Mouse (Mus musculus) midbrain, embryonic 14.5 days (tissue): ENCODE data around the gene Nos1. TPM values are rescaled to one million over a fixed set of nuclear protein-coding genes. Genes with fewer than 3 reads are reported as not detected.

Experiments
- ATAC-seq: fragments of 200-750 bp; cut with Nextera tagmentation; 2 replicates; pipeline ENCODE4 v1.8.0; 2017; ENCODE audit warnings: moderate number of reproducible peaks, moderate library complexity; ENCODE audit not compliant: low FRiP score, low TSS enrichment
- DNase-seq: peaks from one replicate; pipeline ENCODE4 v3.0.0-alpha.2; 2015
- H3K27ac ChIP-seq: fragments of 300-500 bp; sonication (generic); replicated peaks from 2 replicates; pipeline ENCODE4 v1.5.1; 2014; ENCODE audit warnings: mild to moderate bottlenecking, low read depth, low read length, moderate library complexity
- H3K27me3 ChIP-seq: fragments of 300-500 bp; sonication (generic); 2 replicates; pipeline ENCODE4 v1.6.1; 2014; ENCODE audit warnings: low read length, control low read depth, mixed read lengths; ENCODE audit not compliant: control insufficient read depth, insufficient read depth
- H3K36me3 ChIP-seq: fragments of 300-500 bp; sonication (generic); 2 replicates; pipeline ENCODE4 v1.6.1; 2014; ENCODE audit warnings: low read length, control low read depth; ENCODE audit not compliant: control insufficient read depth, insufficient read depth
- H3K4me1 ChIP-seq: fragments of 300-500 bp; sonication (generic); 2 replicates; pipeline ENCODE4 v1.6.1; 2014; ENCODE audit warnings: mild to moderate bottlenecking, antibody characterized with exemption, low read length, control low read depth; ENCODE audit not compliant: control insufficient read depth, insufficient read depth
- H3K4me2 ChIP-seq: fragments of 300-500 bp; sonication (generic); 2 replicates; pipeline ENCODE4 v1.6.1; 2014; ENCODE audit warnings: mild to moderate bottlenecking, low read length, moderate library complexity
- H3K4me3 ChIP-seq: fragments of 300-500 bp; sonication (generic); replicated peaks from 2 replicates; pipeline ENCODE4 v1.5.1; 2014; ENCODE audit warnings: low read depth, low read length
- H3K9ac ChIP-seq: fragments of 300-500 bp; sonication (generic); replicated peaks from 2 replicates; pipeline ENCODE4 v1.6.1; 2014; ENCODE audit warnings: mild to moderate bottlenecking, low read length, moderate library complexity
- H3K9me3 ChIP-seq: fragments of 300-500 bp; sonication (generic); 2 replicates; pipeline ENCODE4 v1.6.1; 2016; ENCODE audit warnings: low read length, control low read depth, mixed read lengths; ENCODE audit not compliant: control insufficient read depth
- WGBS: fragments of 180-500 bp; shearing (Covaris S2); extraction: QIAGEN DNeasy Blood & Tissue Kit; methylation state at CpG from one replicate; pipeline ENCODE4 v1.1.7; 2014; 5-methylcytosine and 5-hydroxymethylcytosine counted together
- polyA plus RNA-seq: library from polyadenylated mRNA; unstranded; fragments of >200 nt; fragmentation: Nextera tagmentation; extraction: Ambion mirVana; gene quantifications from 2 replicates; pipeline ENCODE4 v1.2.1, GENCODE M21; 2014

Nos1 gene
- polyA plus RNA-seq, 1 experiment from 2014 or later: 2.5 TPM

DNA sequence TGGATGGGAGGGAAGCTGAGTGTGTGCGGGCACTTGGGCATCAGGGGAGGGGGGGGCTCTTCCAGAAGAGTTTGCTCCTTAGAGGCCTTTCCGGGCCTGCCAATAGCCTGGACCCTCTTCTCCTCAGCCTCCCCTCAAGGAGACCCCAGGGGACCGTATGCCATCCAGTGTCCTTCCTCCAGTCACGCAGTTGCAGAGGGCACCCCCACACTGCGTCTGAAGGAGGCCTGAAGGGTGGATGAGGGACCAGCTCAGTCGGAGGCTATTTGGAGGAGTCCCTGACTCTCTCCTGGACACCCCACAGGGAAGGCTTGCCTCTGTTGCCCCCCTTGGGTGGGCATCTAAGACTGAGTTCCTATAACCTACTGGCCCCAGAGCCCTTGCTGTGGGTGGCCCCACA, 346 bp downstream of the Nos1 start:
- no peaks in the 10 kb centered on the region for H3K36me3 ChIP-seq
- no peak for DNase-seq
- H3K9me3 ChIP-seq: no peaks in the 10 kb centered on the region
- no peak overlapping the region for H3K4me3 ChIP-seq
- H3K4me2 ChIP-seq: no peak overlapping the region
- no peak for ATAC-seq
- H3K27me3 ChIP-seq: no peaks in the 10 kb centered on the region
- no peaks in the 10 kb centered on the region for H3K4me1 ChIP-seq
- no peak overlapping the region for H3K9ac ChIP-seq
- no peak overlapping the region for H3K27ac ChIP-seq
- WGBS: 62% methylated on average over 6 of the region's 6 CpGs

DNA sequence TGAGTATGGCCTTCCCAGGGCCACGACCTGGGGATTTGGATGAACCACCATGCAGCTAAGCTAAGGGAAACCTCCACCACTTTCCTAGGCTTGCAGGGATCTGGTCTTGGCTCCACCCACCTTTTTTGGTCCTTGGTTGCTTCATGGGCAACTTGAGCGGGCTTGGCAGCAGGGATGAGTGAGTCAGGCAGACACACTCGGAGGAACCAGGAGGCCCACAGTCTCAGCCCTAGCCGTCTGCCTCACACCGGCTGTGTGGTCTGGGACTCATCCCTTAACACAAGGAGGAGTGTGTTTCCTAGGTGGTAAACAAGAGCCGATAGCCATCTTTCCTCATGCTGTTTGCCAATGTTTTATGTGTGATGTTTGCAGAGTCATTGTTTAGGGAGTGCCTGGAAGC, 9.2 kb downstream of the Nos1 start:
- 79% methylated on average over 6 of the region's 6 CpGs for WGBS
- no peak overlapping the region for H3K4me3 ChIP-seq
- ATAC-seq: no peak
- H3K27me3 ChIP-seq: no peaks in the 10 kb centered on the region
- H3K36me3 ChIP-seq: no peaks in the 10 kb centered on the region
- no peak overlapping the region for H3K27ac ChIP-seq
- no peaks in the 10 kb centered on the region for H3K9me3 ChIP-seq
- DNase-seq: no peak
- no peaks in the 10 kb centered on the region for H3K4me1 ChIP-seq
- no peak overlapping the region for H3K9ac ChIP-seq
- H3K4me2 ChIP-seq: no peak overlapping the region

- Histone ChIP-seq H3K9ac (no peak overlapping the region), H3K4me3 (no peak overlapping the region), H3K36me3 (no peaks in the 10 kb centered on the region), H3K27me3 (no peaks in the 10 kb centered on the region), H3K27ac (no peak overlapping the region), H3K4me2 (no peak overlapping the region), H3K9me3 (no peaks in the 10 kb centered on the region), H3K4me1 (no peaks in the 10 kb centered on the region)
- DNase-seq (peak; percentile 62), ATAC-seq (no peak)
- 56% methylated on average over 14 of the region's 14 CpGs for WGBS
These were observed 11.0 kb downstream of the Nos1 start for GRCm38 (mm10) chr5:117791875-117792274.

DNA sequence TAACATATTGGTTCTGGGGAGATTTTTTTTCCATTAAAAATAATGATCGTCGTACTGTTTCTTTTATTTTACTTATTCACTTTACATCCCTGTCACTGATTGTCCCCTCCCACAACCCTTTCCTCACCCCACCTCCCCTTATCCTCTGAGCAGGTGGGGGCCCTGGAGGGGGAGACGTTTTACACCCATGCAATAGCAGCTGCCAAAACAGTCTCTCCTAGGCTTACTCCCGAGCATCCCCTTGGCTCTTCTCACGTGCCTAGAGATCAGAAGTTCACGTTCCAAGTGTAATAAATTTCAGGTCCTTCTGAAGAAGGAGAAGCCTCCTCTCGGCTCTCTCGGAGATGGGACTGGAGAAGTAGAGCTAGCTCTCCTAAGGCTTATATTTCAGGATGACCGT, 20.0 kb downstream of the Nos1 start:
- DNase-seq: no peak
- 80% methylated on average over 9 of the region's 9 CpGs for WGBS
- Histone ChIP-seq H3K9me3 (no peaks in the 10 kb centered on the region), H3K27me3 (no peaks in the 10 kb centered on the region), H3K4me1 (no peaks in the 10 kb centered on the region), H3K27ac (no peak overlapping the region), H3K4me2 (no peak overlapping the region), H3K36me3 (no peaks in the 10 kb centered on the region), H3K9ac (no peak overlapping the region), H3K4me3 (no peak overlapping the region)
- no peak for ATAC-seq

GRCm38 (mm10) chr5:117802071-117802521, 21.3 kb downstream of the Nos1 start:
- H3K36me3 ChIP-seq: no peaks in the 10 kb centered on the region

DNA sequence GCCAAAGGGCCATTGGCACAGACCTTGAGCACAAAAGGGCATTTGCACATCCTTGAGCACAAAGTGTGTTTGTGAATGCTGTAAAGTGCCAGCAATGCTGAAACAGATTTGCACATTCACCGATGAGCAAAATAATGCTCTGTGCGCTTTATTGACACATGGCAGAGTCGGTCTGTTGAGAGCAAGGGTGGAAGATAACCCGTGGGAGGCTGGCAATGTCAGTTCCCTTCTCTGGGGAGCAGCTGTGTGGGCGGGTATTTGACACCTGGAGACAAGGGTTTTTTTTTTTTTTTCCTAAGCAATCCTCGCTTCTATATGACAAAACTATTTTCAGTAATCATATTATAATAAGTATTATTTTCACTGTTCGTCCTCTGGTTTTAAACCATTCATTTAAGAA, 22.7 kb downstream of the Nos1 start:
- Histone ChIP-seq H3K27me3 (no peaks in the 10 kb centered on the region), H3K36me3 (no peaks in the 10 kb centered on the region), H3K27ac (no peak overlapping the region), H3K9ac (no peak overlapping the region), H3K4me3 (no peak overlapping the region), H3K4me2 (no peak overlapping the region), H3K4me1 (no peaks in the 10 kb centered on the region), H3K9me3 (no peaks in the 10 kb centered on the region)
- DNase-seq (no peak), ATAC-seq (no peak)
- 78% methylated on average over 7 of the region's 7 CpGs for WGBS

More at GRCm38 (mm10) chr5:117802071-117802521, 21.3 kb downstream of the Nos1 start:
- DNase-seq: no peak
- no peak overlapping the region for H3K9ac ChIP-seq
- H3K4me2 ChIP-seq: no peak overlapping the region
- H3K27me3 ChIP-seq: no peaks in the 10 kb centered on the region
- ATAC-seq: no peak
- no peaks in the 10 kb centered on the region for H3K9me3 ChIP-seq
- H3K27ac ChIP-seq: no peak overlapping the region
- 91% methylated on average over 11 of the region's 11 CpGs for WGBS
- H3K4me3 ChIP-seq: no peak overlapping the region
- H3K4me1 ChIP-seq: no peaks in the 10 kb centered on the region

GRCm38 (mm10) chr5:117810930-117811329, 30.1 kb downstream of the Nos1 start:
- Histone ChIP-seq H3K4me3 (no peak overlapping the region), H3K4me1 (no peaks in the 10 kb centered on the region), H3K36me3 (no peaks in the 10 kb centered on the region), H3K27ac (no peak overlapping the region), H3K9me3 (no peaks in the 10 kb centered on the region), H3K27me3 (no peaks in the 10 kb centered on the region), H3K4me2 (no peak overlapping the region), H3K9ac (no peak overlapping the region)
- DNase-seq (no peak), ATAC-seq (no peak)
- 91% methylated on average over 7 of the region's 7 CpGs for WGBS

DNA sequence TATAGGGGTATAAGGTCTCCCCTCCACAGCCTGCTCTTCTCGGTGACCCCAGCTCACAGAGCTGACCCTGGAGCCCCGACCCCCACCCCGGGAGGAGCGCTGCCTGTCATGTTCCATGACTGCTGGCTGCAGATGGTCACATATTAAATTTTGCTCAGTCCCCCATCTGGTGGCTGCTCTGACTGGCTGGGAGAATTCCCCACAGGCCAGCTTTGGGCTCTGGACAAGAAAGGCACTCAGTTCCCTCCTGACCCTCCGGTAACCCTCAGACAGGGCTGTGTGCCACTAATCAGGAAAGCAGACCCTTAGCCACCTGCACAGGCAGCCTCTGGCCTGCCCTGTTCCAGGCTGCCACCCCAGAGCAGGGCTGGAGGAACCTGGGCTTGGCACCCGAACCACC, 38.0 kb downstream of the Nos1 start:
- ATAC-seq: no peak
- Histone ChIP-seq H3K27me3 (no peaks in the 10 kb centered on the region), H3K4me3 (no peak overlapping the region), H3K9ac (no peak overlapping the region), H3K4me1 (no peaks in the 10 kb centered on the region), H3K4me2 (no peak overlapping the region), H3K27ac (no peak overlapping the region), H3K9me3 (no peaks in the 10 kb centered on the region), H3K36me3 (no peaks in the 10 kb centered on the region)
- 72% methylated on average over 6 of the region's 6 CpGs for WGBS
- DNase-seq: no peak

GRCm38 (mm10) chr5:117820445-117820844, 39.6 kb downstream of the Nos1 start:
- Histone ChIP-seq H3K4me2 (no peak overlapping the region), H3K4me1 (no peaks in the 10 kb centered on the region), H3K27me3 (no peaks in the 10 kb centered on the region), H3K27ac (no peak overlapping the region), H3K9ac (no peak overlapping the region), H3K9me3 (no peaks in the 10 kb centered on the region), H3K4me3 (no peak overlapping the region), H3K36me3 (no peaks in the 10 kb centered on the region)
- DNase-seq (no peak), ATAC-seq (no peak)
- WGBS: 67% methylated on average over 7 of the region's 7 CpGs
